Mouse (Mus musculus) brain, embryonic 18.5 days (tissue): ENCODE data around the gene Ermp1.
A peak's percentile ranks its signal among the peaks of the same experiment; 100 is the strongest.
"Not testable (repeated sequence)": the region's sequence is repeated elsewhere in the genome, so short reads cannot be mapped to it uniquely, and the experiment has no call there.

ENCODE experiments used
- DNase-seq: peaks from one replicate; pipeline ENCODE4 v3.0.0-alpha.2; 2012; ENCODE audit warnings: low read depth, low spot score

Gene Ermp1

DNA sequence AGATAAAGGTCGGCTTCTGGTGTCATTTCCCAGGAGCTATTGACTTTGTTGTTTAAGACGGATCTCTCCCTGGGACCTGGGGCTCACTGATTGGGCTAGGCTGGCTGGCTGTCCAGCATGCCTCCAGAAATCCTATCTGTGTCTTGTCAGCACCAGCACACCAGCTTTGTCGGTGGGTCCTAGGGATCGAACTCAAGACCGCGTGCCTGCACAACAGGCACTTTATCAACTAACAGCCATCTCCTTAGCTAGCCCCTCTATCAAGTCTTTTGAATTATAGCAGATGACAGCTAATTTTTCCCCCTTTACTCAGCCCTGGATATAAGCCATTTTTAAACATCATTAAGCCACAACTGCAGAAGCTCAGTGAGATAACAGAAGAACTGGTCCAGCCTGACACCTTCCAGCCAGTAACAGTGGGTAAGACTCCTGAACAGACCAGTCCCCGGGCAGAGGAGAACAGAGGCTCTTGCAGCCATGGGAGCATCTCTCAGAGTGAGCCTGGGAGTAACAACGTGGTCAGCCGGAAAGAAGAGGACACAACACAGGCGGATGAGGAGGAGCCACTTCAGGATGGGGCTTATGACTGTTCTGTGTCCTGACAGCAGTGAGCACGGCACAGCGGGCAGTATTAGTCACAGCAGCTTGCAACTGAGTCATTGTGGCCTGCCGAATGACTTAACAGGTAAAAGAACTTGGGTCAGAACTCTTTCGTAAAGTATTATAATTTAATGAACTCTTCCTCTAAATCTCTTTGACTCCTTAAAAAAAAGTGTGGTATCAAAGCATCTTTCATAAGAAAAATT lies 44.5 kb downstream of the Ermp1 start:
- no peak for DNase-seq

DNA sequence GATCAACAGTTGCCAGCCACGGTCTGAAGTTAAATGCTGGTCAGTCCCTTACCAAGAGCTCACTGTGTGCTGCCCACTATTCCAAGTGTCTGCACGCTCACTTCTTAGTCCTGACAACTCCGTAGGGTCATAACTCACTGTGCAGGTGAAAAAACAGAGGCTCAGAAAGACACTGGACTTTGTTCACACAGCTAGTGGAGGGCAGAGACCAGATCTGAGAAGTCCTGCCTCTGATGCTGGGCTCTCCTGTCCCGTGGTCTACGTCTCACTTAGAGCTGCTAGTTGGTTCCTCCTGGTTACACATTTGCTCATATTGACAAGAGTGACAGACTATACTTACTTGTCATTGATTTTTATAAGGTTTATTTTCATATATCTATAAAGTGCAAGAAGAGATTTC lies 49.2 kb downstream of the Ermp1 start:
- no peak for DNase-seq

DNA sequence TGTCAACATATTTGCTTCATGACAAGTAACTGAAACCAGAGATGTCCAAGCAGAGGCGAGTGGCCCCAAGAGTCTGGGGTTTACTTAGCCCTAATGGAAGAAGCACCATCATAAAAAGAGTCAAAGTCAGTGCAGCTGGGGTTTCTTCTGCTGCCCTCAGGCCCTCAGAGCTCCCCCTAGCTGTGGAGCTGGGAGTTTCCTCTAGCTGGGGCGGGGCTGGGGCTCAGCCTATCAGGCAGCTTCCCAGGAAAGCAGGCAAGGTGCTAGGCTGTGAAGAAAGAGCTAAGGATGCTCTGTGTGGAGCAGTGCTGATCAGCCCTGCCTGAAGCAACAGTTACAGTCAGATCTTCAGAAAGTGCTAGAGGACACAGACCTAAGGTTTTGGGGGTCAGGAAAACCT lies 51.2 kb downstream of the Ermp1 start:
- DNase-seq, result no peak

DNA sequence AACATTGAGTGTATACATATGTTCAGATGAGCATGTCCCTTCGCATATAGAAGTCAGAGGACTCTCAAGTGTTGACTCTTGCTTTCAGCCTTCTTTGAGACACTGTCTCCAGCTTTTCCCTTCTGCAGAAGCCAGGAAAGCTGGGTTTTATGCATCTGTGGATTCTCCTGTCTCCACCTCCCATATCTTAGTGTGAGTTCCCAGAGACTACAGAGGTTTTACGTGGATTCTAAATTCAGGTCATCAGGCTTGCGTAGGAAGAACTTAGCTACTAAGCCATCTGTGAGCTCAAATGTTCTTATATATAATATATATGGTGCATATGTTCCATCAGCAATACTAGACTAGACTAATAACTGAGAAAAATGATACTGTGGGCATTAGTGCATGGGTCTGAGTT lies 51.9 kb downstream of the Ermp1 start:
- DNase-seq, result no peak

DNA sequence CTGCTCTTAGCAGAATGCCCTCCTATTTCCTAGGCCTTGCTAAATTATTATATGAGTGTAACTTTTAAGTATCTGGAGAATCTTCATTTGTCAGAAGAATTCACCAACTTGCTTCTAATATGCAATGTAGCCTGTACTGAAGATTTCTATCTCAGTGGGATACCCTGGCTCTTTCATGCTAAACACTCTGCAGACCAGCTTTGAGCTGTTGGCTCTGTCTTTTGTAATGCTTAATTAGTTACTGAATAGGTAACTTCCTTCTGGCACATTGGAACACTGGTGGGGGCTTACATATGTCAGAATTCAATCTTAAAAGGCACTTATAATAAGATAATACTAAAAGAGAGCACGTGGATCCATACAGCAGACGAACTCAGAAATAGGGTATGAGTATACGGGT lies 54.4 kb downstream of the Ermp1 start:
- DNase-seq, result not testable (repeated sequence)

DNA sequence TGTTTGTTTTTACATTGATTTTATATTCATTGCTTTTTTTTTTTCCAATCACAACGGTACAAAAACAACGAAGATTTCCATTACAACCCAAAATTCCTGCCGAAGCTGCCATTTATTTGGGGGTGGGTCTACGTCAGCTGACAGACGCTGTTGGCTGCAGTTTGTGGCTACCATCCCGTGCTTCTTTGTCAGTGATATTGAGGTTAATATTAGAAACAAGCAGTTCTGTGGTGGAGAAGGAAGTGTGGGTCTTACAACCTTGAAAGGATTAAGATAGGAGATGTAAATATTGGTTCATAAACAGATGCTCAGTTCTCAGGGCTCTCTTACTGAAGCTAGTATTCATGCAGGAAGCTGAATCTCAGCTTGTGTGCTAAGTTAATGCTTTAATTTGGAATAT lies 64.5 kb downstream of the Ermp1 start:
- no peak for DNase-seq

DNA sequence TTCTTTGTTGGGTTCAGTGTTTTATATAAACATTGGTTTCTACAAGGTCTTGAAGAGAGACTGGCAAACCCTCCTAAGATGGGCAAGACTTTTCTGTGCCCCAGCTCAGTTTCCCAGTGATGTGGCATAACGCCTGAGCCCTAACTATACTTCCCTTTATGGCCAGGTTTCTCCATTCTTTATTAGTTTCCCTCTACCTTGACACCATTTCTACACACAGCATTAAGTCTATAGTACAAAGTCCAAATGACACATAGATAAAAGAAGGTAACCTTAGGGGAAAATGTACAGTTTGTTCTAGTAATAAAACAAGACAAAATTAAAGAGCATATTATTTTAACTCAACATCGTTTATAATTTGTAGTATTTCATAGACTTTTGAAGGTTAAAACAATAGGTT lies 65.8 kb downstream of the Ermp1 start:
- no peak for DNase-seq

DNA sequence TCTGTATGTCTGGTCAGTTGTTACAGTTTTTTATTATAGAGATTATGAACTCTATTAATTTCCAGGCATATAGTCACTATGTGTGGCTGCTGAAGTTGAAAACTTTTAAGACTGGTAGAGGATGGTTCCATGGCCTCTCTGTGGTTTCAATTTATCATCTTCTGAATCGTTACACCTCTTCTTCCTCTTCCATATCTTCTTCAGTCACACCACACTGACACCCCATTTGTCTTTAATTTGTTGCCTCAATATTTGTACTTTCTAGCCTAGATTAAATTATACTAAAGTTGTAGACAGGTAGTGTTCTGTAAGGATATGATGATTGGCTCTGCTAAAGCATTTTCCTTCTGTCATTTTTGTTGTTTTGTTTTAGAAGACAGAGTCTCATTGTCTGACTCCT lies 81.7 kb downstream of the Ermp1 start:
- no peak for DNase-seq

DNA sequence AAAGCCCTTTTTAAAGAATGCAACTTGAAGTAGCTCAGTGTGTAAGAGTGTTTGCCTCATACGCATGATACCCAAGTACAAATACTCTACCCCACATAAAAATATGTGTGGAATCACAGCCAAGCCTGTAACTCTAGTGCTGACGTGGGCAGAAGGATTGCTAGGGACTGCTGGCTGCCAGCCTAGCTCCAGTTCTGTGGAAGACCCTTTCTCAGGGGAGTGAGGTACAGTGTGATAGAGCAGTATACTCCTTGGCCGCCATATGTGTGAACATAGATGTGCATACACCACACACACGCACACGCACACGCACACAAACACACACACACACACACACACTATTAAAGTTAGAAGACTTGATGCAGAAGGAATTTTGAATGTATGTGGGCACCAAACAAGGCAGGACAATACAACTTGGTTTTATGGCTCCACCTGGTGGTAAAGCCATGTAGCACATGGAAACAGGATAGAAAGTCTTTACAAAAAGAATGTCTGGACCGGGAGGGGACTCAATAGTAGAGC lies 84.9 kb downstream of the Ermp1 start:
- peak; percentile 12 for DNase-seq

DNA sequence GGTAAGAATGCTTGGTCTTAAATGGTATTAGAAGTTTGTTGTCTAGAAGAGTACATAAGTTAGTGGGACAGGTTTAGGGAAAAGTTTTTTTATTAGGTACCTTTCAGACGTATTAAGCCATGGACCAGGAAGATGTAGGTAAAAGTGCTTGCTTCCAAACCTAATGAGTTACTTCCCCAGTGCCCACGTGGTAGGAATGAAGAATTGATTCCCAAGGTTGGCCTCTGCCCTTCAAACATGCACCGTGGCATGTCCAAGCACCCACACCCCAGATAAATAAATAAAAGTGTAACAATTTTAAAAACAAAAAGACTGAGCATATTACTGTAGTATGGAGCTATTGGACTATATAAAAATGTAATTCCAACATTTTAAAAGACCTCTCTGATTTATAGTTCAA lies 85.6 kb downstream of the Ermp1 start:
- DNase-seq, result no peak

DNA sequence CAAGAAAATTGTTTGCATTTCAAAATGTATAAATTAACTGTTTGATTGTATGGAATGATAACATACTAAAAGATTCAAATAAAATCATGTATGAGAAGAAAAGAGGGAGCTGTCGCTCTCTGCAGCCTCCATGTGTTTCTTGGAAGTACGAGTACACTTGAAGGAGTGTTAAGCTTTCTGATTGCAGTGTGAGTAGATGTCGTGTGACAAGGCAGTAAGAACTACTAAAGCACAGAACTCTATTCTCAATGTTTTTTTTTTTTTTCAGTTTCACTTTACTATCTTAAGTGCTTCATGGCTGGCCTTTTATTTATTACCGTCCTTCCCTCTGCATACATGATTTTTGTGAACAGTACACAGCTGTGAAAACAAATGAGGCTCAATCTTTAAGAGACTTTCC lies 86.0 kb downstream of the Ermp1 start:
- DNase-seq, result no peak
